Mouse (Mus musculus) intestine, embryonic 15.5 days (tissue): ENCODE results near the gene Nsun2. TPM values are rescaled to one million over a fixed set of nuclear protein-coding genes. Genes with fewer than 3 reads are reported as not detected.

Experiments used
- ATAC-seq: fragments of 200-750 bp; cut with Nextera tagmentation; 2 replicates; pipeline ENCODE4 v1.8.0; 2017; ENCODE audit warnings: moderate TSS enrichment, moderate library complexity
- H3K27ac ChIP-seq: fragments of 300-500 bp; sonication (generic); 2 replicates; pipeline ENCODE4 v1.5.1; 2015; ENCODE audit warnings: mild to moderate bottlenecking, inconsistent platforms
- H3K27me3 ChIP-seq: fragments of 300-500 bp; sonication (generic); replicated peaks from 2 replicates; pipeline ENCODE4 v1.6.1; 2015; ENCODE audit warnings: inconsistent platforms
- H3K36me3 ChIP-seq: fragments of 300-500 bp; sonication (generic); 2 replicates; pipeline ENCODE4 v1.6.1; 2015; ENCODE audit warnings: inconsistent platforms
- H3K4me1 ChIP-seq: fragments of 300-500 bp; sonication (generic); replicated peaks from 2 replicates; pipeline ENCODE4 v1.6.1; 2015; ENCODE audit warnings: inconsistent platforms
- H3K4me2 ChIP-seq: fragments of 300-500 bp; sonication (generic); replicated peaks from 2 replicates; pipeline ENCODE4 v1.6.1; 2015; ENCODE audit warnings: mild to moderate bottlenecking, inconsistent platforms
- H3K4me3 ChIP-seq: fragments of 300-500 bp; sonication (generic); replicated peaks from 2 replicates; pipeline ENCODE4 v1.5.1; 2015; ENCODE audit warnings: inconsistent platforms
- H3K9ac ChIP-seq: fragments of 300-500 bp; sonication (generic); 2 replicates; pipeline ENCODE4 v1.6.1; 2015; ENCODE audit warnings: inconsistent platforms
- H3K9me3 ChIP-seq: fragments of 300-500 bp; sonication (generic); 2 replicates; pipeline ENCODE4 v1.6.1; 2016; ENCODE audit warnings: inconsistent platforms
- WGBS: fragments of 180-500 bp; shearing (Covaris S2); methylation state at CpG from one replicate; pipeline ENCODE4 v1.1.7; 2015; 5-methylcytosine and 5-hydroxymethylcytosine counted together
- polyA plus RNA-seq: library from polyadenylated mRNA; unstranded; fragments of >200 nt; fragmentation: Nextera tagmentation; extraction: Ambion mirVana; gene quantifications from 2 replicates; pipeline ENCODE4 v1.2.1, GENCODE M21; 2015

Gene Nsun2
- polyA plus RNA-seq, 1 experiment from 2014 or later, result 131 TPM

DNA sequence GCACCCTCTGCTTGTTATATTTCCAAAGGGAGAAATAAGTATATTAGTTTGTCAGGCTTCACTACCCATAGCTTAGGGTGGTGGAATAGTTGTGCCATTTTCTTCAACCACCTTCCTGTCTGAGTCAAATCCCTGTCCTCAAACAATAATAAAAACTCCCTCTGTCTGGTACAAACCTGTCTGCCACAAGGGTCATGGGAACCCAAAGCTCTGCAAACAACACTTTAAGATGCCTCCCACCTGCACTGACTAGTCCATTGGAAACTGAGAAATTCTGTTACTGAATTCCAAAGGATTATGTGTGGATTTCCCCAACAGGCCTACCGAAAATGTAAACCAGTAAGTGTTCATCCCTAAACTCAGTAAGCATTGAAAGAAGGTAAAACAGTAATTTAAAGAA lies 71.1 kb downstream of the Nsun2 start:
- no peak overlapping the region for H3K4me3 ChIP-seq
- no peaks in the 10 kb centered on the region for H3K36me3 ChIP-seq
- WGBS, result 69% methylated on average over 1 of the region's 1 CpGs
- H3K4me1 ChIP-seq, result no peaks in the 10 kb centered on the region
- no peak overlapping the region for H3K9ac ChIP-seq
- no peaks in the 10 kb centered on the region for H3K9me3 ChIP-seq
- no peak overlapping the region for H3K27ac ChIP-seq
- no peaks in the 10 kb centered on the region for H3K27me3 ChIP-seq
- no peak overlapping the region for H3K4me2 ChIP-seq
- no peak for ATAC-seq

DNA sequence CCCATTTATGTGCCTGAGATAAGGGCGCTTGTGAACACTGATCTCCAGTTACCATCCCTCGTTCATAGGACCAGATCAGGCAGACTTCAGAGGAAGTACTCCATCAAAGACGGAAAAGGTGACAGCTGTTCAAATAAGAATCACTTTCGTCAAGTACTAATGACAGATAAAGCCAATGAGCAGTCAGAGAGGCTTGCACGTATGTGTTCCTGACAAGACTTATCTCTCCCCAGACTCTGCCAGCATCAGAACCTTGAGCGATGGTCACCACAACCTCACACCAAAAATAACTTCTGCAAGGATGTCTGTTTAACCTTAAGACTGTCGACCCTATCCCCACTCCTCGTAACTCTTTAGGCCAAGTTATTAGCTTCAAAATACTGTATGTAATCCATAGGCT lies 75.2 kb downstream of the Nsun2 start:
- Histone ChIP-seq H3K9me3 (no peaks in the 10 kb centered on the region), H3K4me3 (no peak overlapping the region), H3K4me2 (no peak overlapping the region), H3K4me1 (peaks cover 12% of the 10 kb centered on the region; the same call in 1 of the 2 replicates), H3K9ac (no peak overlapping the region), H3K27me3 (no peaks in the 10 kb centered on the region), H3K36me3 (0 out of 2 replicates have a peak, but pooled peaks cover 1% of the 10 kb centered on the region), H3K27ac (no peak overlapping the region)
- ATAC-seq, result no peak
- WGBS, result 73% methylated on average over 8 of the region's 8 CpGs

DNA sequence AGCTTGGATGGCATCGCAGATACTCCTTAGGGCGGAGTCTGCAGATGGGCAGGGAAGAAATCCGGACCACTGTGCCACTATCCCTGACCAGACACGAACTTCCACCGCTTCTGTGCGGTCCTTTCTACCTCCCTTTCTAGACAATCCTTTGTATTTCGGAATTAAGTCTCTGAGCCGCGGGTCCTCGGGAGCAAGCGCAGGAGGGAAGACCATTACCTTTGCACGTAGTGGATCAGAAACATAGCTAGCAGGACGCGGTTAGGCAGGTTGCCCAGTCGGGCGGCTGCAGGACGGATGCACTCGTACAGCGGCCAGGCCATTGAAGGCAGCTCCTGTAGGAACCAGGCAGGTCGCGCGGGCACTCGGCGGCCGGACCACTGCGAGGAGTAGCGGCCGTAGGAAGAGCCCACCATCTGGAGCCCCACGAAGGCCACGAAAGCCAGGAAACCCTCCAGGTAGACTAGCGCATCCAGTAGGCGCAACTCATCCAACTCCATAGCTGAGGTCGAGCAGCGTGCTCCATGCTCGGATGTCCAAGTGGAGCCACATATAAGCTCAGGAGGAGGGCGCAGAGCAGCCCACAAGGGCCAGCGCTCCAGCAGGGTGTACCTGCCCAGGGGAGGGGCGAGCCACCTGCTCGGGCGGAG lies 77.3 kb downstream of the Nsun2 start:
- peaks cover 12% of the 10 kb centered on the region; the same call in 1 of the 2 replicates for H3K4me1 ChIP-seq

DNA sequence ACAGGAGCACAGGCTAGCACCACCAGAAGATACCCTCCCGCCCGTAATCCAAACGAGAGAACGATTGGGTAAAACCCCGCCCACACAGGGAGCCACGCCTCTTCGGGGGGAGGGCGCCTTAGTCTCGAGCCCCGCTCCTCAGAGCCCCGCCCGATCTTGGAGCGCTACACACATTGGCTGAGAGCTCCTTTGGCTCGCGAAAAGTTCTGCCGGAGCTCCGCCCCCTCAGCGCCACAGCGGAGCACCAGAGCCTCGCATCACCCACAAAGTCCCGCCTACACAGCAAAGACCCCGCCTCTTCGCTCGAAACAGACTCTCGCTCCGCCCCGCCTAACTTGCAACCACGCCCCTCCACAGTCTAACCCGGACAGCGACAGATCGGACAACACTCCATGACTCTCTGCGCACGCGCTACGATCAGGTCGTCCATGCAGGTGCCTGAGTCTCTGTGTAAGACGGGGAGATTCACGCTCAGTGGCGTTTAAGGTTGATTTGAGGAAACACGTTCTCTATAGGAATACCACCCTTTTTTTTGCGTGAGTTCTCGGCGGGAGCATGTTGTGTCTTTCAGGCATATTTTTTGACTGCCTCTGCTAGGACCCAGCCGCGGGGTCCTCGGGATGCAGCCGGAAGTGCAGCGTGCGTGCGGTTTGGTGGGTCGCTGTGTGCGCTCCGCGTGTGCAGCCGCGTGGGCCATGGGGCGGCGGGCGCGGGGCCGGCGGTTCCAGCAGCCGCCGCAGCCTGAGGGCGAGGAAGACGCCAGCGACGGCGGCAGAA lies 78.0 kb downstream of the Nsun2 start, which contains the start of gene Srd5a1:
Srd5a1 (minus strand) TSS at position 45 of the 777 bp plus-strand sequence.
- Histone ChIP-seq H3K4me2 (peak within 1 kb of the TSS; percentile 90), H3K27ac (no peak within 1 kb of the TSS), H3K4me1 (peaks cover 12% of the 10 kb centered on the region; the same call in 1 of the 2 replicates), H3K36me3 (peaks cover 10% of the 10 kb centered on the region), H3K9ac (peak within 1 kb of the TSS; percentile 74), H3K27me3 (no peaks in the 10 kb centered on the region), H3K9me3 (no peaks in the 10 kb centered on the region), H3K4me3 (peak within 1 kb of the TSS; percentile 86)
- WGBS, result under 1% methylated on average over 69 of the region's 69 CpGs
- peak; percentile 99 for ATAC-seq

More for the DNA sequence above, 77.3 kb downstream of the Nsun2 start:
- Histone ChIP-seq H3K36me3 (peaks cover 6% of the 10 kb centered on the region; the same call in 1 of the 2 replicates), H3K4me3 (peak overlapping the region; percentile 70), H3K9me3 (no peaks in the 10 kb centered on the region), H3K27me3 (no peaks in the 10 kb centered on the region), H3K9ac (peak overlapping the region; percentile 57), H3K27ac (no peak overlapping the region), H3K4me2 (peak overlapping the region; percentile 90)
- peak; percentile 40; the same call in 1 of the 2 replicates for ATAC-seq
- under 1% methylated on average over 40 of the region's 40 CpGs for WGBS

DNA sequence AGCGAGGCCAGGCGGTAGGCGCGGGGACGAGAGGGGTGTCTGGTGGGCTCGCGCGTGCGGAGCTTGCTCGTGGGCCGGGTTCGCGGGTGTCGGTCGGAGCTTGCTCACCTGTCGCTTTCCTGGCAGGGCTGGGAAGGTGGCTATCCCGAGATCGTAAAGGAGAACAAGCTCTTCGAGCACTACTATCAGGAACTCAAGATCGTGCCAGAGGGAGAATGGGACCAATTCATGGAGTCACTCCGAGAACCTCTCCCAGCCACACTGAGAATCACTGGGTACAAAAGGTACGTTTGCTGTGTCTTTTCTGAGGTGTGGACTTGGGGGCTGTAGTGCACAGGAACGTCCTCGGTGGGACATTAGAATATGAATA lies 78.6 kb downstream of the Nsun2 start:
- Histone ChIP-seq H3K36me3 (peaks cover 14% of the 10 kb centered on the region), H3K4me3 (peak overlapping the region; percentile 86), H3K9me3 (no peaks in the 10 kb centered on the region), H3K27me3 (no peaks in the 10 kb centered on the region), H3K27ac (no peak overlapping the region), H3K9ac (peak overlapping the region; percentile 74), H3K4me2 (peak overlapping the region; percentile 54), H3K4me1 (peaks cover 12% of the 10 kb centered on the region; the same call in 1 of the 2 replicates)
- no peak for ATAC-seq
- WGBS, result under 1% methylated on average over 24 of the region's 24 CpGs

DNA sequence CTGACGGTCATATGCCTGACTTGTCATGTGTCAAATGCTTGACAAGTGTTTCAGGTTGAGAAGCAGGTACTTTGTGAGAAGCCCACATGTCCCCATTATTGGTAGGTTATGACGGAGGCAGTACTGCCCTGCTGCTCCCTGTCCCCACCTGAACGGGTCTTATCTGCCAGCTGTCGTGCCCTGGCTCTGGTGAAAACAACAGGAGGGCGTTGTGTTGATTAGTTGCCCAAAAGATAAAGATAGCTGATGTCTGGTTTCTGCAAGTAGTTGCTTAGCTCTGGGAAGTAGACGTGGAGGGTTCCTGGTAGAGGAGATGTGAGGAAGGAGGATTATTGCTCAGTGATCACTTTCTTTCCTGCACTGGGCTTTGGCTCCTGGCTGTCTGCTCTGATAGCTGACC lies 83.2 kb downstream of the Nsun2 start:
- Histone ChIP-seq H3K4me2 (no peak overlapping the region), H3K27me3 (no peaks in the 10 kb centered on the region), H3K4me3 (no peak overlapping the region), H3K9me3 (no peaks in the 10 kb centered on the region), H3K9ac (no peak overlapping the region), H3K4me1 (0 out of 2 replicates have a peak, but pooled peaks cover 6% of the 10 kb centered on the region), H3K36me3 (peaks cover 31% of the 10 kb centered on the region), H3K27ac (no peak overlapping the region)
- no peak for ATAC-seq
- 87% methylated on average over 6 of the region's 6 CpGs for WGBS

DNA sequence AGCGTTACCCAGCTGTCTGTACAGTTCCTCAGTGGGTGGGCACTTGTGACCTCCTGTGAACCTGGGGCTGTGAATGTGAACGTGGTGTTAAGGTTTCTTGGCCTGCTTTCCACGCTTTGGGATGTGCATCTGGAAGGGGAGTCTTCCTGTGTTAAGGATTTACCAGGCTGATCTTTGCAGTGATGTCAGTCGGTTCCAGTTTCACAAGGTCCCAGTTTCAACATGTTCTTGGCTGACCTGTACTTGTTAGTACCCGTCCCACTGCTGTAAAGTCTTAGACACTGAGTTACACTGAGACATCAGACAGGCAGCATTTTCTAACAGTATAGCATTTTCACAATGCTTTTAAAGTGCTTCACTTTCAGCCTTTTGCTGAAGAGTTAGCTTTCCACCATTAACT lies 90.3 kb downstream of the Nsun2 start:
- H3K36me3 ChIP-seq, result peaks cover 30% of the 10 kb centered on the region
- ATAC-seq, result no peak
- H3K4me3 ChIP-seq, result no peak overlapping the region
- no peaks in the 10 kb centered on the region for H3K27me3 ChIP-seq
- WGBS, result 85% methylated on average over 5 of the region's 5 CpGs
- H3K4me2 ChIP-seq, result no peak overlapping the region
- H3K9me3 ChIP-seq, result no peaks in the 10 kb centered on the region
- no peak overlapping the region for H3K9ac ChIP-seq
- no peaks in the 10 kb centered on the region for H3K4me1 ChIP-seq
- H3K27ac ChIP-seq, result no peak overlapping the region

DNA sequence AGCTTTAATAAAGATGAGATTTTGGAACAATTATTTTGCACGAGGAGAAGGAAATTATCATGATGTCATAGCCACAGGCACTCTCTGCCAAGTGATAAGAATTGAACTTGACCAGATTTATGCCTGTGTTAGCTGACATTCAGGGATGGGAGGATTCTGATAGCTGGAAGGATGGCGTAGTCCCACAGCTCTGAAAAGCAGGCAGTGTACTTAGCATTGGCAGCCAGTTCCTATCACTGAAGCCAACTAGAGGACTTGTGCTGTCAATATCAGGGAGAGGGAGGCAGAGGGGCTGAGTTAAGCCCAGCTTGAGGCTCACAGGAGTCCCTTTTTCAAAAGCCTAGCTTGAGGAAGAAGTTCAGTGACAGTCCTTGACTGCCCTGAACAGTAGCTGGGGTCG lies 91.0 kb downstream of the Nsun2 start:
- Histone ChIP-seq H3K36me3 (peaks cover 36% of the 10 kb centered on the region), H3K4me3 (no peak overlapping the region), H3K27ac (no peak overlapping the region), H3K4me1 (no peaks in the 10 kb centered on the region), H3K9me3 (no peaks in the 10 kb centered on the region), H3K9ac (no peak overlapping the region), H3K27me3 (no peaks in the 10 kb centered on the region), H3K4me2 (no peak overlapping the region)
- no peak for ATAC-seq
- 93% methylated on average over 3 of the region's 3 CpGs for WGBS

DNA sequence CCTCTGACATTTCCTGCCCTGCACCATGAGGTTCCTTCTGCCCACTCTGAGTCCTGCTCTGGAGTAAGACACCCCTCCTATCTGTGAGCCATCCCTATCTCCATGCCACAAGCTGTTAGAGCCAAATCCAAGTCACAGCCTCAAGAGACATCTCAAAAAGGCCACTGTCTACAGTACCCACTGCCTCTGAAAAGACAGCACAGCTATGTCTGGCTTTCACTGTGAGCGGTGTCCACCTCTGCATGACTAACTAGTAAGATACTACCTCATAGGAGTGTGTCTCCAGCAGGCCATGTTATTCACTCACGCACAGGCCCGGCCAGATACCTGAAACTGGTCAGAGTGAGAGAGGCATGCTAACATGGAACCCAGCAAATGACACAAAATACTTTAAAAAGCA lies 94.4 kb downstream of the Nsun2 start:
- H3K36me3 ChIP-seq, result peaks cover 56% of the 10 kb centered on the region
- no peaks in the 10 kb centered on the region for H3K9me3 ChIP-seq
- WGBS, result 94% methylated on average over 3 of the region's 3 CpGs
- no peak overlapping the region for H3K9ac ChIP-seq
- no peaks in the 10 kb centered on the region for H3K4me1 ChIP-seq
- H3K4me2 ChIP-seq, result no peak overlapping the region
- no peak overlapping the region for H3K27ac ChIP-seq
- H3K4me3 ChIP-seq, result no peak overlapping the region
- no peaks in the 10 kb centered on the region for H3K27me3 ChIP-seq
- ATAC-seq, result no peak

DNA sequence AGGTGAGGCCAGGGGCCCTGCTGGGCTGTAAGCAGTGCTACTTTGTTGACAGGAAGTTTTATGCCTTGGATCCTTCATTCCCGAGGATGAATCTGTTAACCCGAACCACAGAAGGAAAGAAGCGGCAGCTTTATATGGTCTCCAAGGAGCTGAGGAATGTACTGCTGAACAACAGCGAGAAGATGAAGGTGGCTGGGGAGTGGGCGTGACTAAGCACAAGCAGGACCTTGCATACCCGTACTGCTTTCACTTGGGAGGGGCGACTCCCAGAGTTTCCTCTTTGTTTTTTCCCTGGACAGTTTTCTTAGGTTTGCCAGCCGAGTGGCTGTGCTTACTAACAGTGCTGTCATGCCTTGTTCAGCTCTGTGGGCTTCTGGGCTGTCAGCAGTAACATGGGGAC lies 97.0 kb downstream of the Nsun2 start:
- Histone ChIP-seq H3K27me3 (no peaks in the 10 kb centered on the region), H3K9ac (no peak overlapping the region), H3K27ac (no peak overlapping the region), H3K36me3 (peaks cover 77% of the 10 kb centered on the region), H3K9me3 (no peaks in the 10 kb centered on the region), H3K4me1 (no peaks in the 10 kb centered on the region), H3K4me2 (no peak overlapping the region), H3K4me3 (no peak overlapping the region)
- 68% methylated on average over 8 of the region's 8 CpGs for WGBS
- ATAC-seq, result no peak

DNA sequence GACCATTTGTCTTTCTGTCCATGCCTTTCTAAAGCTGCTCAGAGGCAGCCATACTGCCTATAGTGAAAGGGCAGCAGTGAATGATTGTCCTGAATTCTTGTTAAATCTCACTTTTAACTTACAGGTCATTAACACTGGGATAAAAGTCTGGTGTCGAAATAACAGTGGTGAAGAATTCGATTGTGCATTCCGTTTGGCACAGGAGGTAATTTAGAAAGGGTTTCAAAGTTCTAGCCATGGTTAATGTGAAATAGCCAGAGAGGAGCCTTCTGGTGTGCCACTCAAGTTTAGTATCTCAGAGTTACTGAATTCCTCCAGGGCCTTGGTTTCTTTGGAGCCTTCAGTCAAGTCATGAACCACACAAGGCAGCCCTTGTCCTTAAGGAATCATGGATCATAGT lies 97.6 kb downstream of the Nsun2 start:
- Histone ChIP-seq H3K9me3 (no peaks in the 10 kb centered on the region), H3K4me3 (no peak overlapping the region), H3K4me1 (no peaks in the 10 kb centered on the region), H3K4me2 (no peak overlapping the region), H3K36me3 (peaks cover 80% of the 10 kb centered on the region), H3K9ac (no peak overlapping the region), H3K27ac (no peak overlapping the region), H3K27me3 (no peaks in the 10 kb centered on the region)
- no peak for ATAC-seq
- WGBS, result 96% methylated on average over 3 of the region's 3 CpGs

DNA sequence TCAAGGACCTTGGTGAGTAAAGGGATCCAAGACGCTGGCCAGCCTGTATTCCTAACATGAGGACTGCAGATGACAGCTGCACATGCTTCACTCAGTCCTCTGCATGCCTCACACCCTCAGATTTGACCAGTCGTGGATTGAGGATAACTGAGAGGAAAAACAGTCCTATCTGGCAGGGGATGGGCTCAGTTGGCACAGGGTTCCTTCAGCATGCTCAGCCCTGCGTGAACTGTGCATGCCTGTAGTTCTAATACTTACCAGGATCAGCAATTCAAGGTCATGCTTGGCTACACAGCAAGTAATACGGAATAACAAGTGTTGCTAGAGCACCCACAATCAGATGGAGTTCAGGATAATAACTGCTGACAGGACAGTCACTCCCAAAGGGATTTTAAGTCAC lies 98.1 kb downstream of the Nsun2 start:
- no peak for ATAC-seq
- WGBS, result 84% methylated on average over 4 of the region's 4 CpGs
- no peaks in the 10 kb centered on the region for H3K27me3 ChIP-seq
- no peak overlapping the region for H3K4me2 ChIP-seq
- H3K9ac ChIP-seq, result no peak overlapping the region
- no peaks in the 10 kb centered on the region for H3K9me3 ChIP-seq
- no peak overlapping the region for H3K27ac ChIP-seq
- H3K4me1 ChIP-seq, result no peaks in the 10 kb centered on the region
- peaks cover 80% of the 10 kb centered on the region for H3K36me3 ChIP-seq
- no peak overlapping the region for H3K4me3 ChIP-seq
